Mouse (Mus musculus): ENCODE results near the gene Zp3.

DNA sequence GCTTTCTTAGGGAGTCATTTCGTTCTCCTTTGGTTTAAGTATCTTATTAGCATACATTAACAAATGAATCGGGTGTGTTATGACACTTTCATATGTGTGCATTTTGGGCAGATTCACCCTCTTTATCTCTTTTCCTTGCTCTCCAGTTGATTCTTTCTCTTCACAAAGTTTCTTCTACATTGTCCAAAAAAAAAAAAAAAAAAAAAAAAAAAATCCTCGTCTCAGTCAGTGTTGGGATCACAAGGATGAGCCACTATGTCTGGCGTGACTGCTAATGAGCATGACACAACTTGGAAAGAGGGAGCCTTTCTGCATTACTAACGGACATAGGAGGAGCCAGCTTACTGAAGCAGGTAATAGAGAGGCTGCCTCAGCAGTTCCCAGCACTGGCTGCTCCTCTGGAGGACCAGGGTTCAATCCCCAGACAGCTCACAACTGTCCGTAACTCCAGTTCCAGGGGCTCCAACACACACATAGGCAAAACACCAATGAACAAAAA is 4.7 kb downstream of the Zp3 start:
- TF ChIP-seq CTCF (IDR thresholded peaks at IDR 0.05; ENCODE audit: borderline replicate concordance, insufficient read depth, low read length) (no peak), POLR2A (IDR thresholded peaks at IDR 0.05; ENCODE audit: low read depth, low read length) (no peak)
